Mouse (Mus musculus): Measurements from ENCODE around the gene Arid1a. TPM values are rescaled to one million over a fixed set of nuclear protein-coding genes. Genes with fewer than 3 reads are reported as not detected.

Arid1a gene
- polyA plus RNA-seq, 1 experiment from 2014 or later = 45.6 TPM

GRCm38 (mm10) chr4:133687126-133687525 lies 69.4 kb downstream of the Arid1a start:
- Histone ChIP-seq H3K36me3 (ENCODE audit: control insufficient read depth, insufficient read depth, low read length) (peaks cover 94% of the 10 kb centered on the region), H3K9ac (replicated peaks; ENCODE audit: low read depth, low read length) (no peak overlapping the region), H3K4me2 (ENCODE audit: low read depth, low read length) (no peak overlapping the region), H3K4me3 (ENCODE audit: low read depth, low read length) (no peak overlapping the region), H3K9me3 (ENCODE audit: control insufficient read depth, low read length) (no peaks in the 10 kb centered on the region), H3K27me3 (ENCODE audit: control insufficient read depth, insufficient read depth, low read length) (no peaks in the 10 kb centered on the region), H3K4me1 (ENCODE audit: control insufficient read depth, insufficient read depth, low read length) (peaks cover 19% of the 10 kb centered on the region), H3K27ac (ENCODE audit: low read depth, low read length) (no peak overlapping the region)
- 92% methylated on average over 5 of the region's 5 CpGs for WGBS
- ATAC-seq (ENCODE audit: low read depth) = no peak

GRCm38 (mm10) chr4:133686512-133686911 lies 70.1 kb downstream of the Arid1a start:
- 89% methylated on average over 11 of the region's 11 CpGs for WGBS
- Histone ChIP-seq H3K36me3 (ENCODE audit: control insufficient read depth, insufficient read depth, low read length) (peaks cover 89% of the 10 kb centered on the region), H3K27me3 (ENCODE audit: control insufficient read depth, insufficient read depth, low read length) (no peaks in the 10 kb centered on the region), H3K4me1 (ENCODE audit: control insufficient read depth, insufficient read depth, low read length) (peaks cover 19% of the 10 kb centered on the region), H3K27ac (ENCODE audit: low read depth, low read length) (no peak overlapping the region), H3K9me3 (ENCODE audit: control insufficient read depth, low read length) (no peaks in the 10 kb centered on the region), H3K4me2 (ENCODE audit: low read depth, low read length) (no peak overlapping the region), H3K4me3 (ENCODE audit: low read depth, low read length) (no peak overlapping the region), H3K9ac (replicated peaks; ENCODE audit: low read depth, low read length) (no peak overlapping the region)
- no peak for ATAC-seq (ENCODE audit: low read depth)

- H3K27me3 ChIP-seq (ENCODE audit: control insufficient read depth, insufficient read depth, low read length) = no peaks in the 10 kb centered on the region
- WGBS = 86% methylated on average over 14 of the region's 14 CpGs
- no peak for ATAC-seq (ENCODE audit: low read depth)
- H3K4me3 ChIP-seq (ENCODE audit: low read depth, low read length) = no peak overlapping the region
- H3K9ac ChIP-seq (replicated peaks; ENCODE audit: low read depth, low read length) = no peak overlapping the region
- H3K27ac ChIP-seq (ENCODE audit: low read depth, low read length) = no peak overlapping the region
- H3K4me2 ChIP-seq (ENCODE audit: low read depth, low read length) = no peak overlapping the region
- 0 out of 2 replicates have a peak, but pooled peaks cover 5% of the 10 kb centered on the region for H3K4me1 ChIP-seq (ENCODE audit: control insufficient read depth, insufficient read depth, low read length)
- no peaks in the 10 kb centered on the region for H3K9me3 ChIP-seq (ENCODE audit: control insufficient read depth, low read length)
- H3K36me3 ChIP-seq (ENCODE audit: control insufficient read depth, insufficient read depth, low read length) = peaks cover 47% of the 10 kb centered on the region
Measured at GRCm38 (mm10) chr4:133680206-133680786, 76.3 kb downstream of the Arid1a start.

GRCm38 (mm10) chr4:133679629-133680028 lies 76.9 kb downstream of the Arid1a start:
- H3K9ac ChIP-seq (replicated peaks; ENCODE audit: low read depth, low read length) = no peak overlapping the region
- WGBS = 91% methylated on average over 7 of the region's 7 CpGs
- no peaks in the 10 kb centered on the region for H3K27me3 ChIP-seq (ENCODE audit: control insufficient read depth, insufficient read depth, low read length)
- no peaks in the 10 kb centered on the region for H3K9me3 ChIP-seq (ENCODE audit: control insufficient read depth, low read length)
- H3K4me3 ChIP-seq (ENCODE audit: low read depth, low read length) = no peak overlapping the region
- peaks cover 41% of the 10 kb centered on the region for H3K36me3 ChIP-seq (ENCODE audit: control insufficient read depth, insufficient read depth, low read length)
- H3K4me1 ChIP-seq (ENCODE audit: control insufficient read depth, insufficient read depth, low read length) = 0 out of 2 replicates have a peak, but pooled peaks cover 5% of the 10 kb centered on the region
- H3K27ac ChIP-seq (ENCODE audit: low read depth, low read length) = no peak overlapping the region
- H3K4me2 ChIP-seq (ENCODE audit: low read depth, low read length) = no peak overlapping the region
- no peak for ATAC-seq (ENCODE audit: low read depth)

- H3K27ac ChIP-seq (ENCODE audit: low read depth, low read length) = no peak overlapping the region
Measured at GRCm38 (mm10) chr4:133677266-133677665, 79.3 kb downstream of the Arid1a start.

GRCm38 (mm10) chr4:133676189-133676588 lies 80.4 kb downstream of the Arid1a start:
- Histone ChIP-seq H3K4me1 (ENCODE audit: control insufficient read depth, insufficient read depth, low read length) (peaks cover 13% of the 10 kb centered on the region; the same call in 1 of the 2 replicates), H3K9ac (replicated peaks; ENCODE audit: low read depth, low read length) (no peak overlapping the region), H3K9me3 (ENCODE audit: control insufficient read depth, low read length) (no peaks in the 10 kb centered on the region), H3K27me3 (ENCODE audit: control insufficient read depth, insufficient read depth, low read length) (no peaks in the 10 kb centered on the region), H3K4me2 (ENCODE audit: low read depth, low read length) (no peak overlapping the region), H3K36me3 (ENCODE audit: control insufficient read depth, insufficient read depth, low read length) (peaks cover 16% of the 10 kb centered on the region; the same call in 1 of the 2 replicates), H3K27ac (ENCODE audit: low read depth, low read length) (peak overlapping the region; percentile 4; the same call in 1 of the 2 replicates), H3K4me3 (ENCODE audit: low read depth, low read length) (no peak overlapping the region)
- WGBS = 18% methylated on average over 3 of the region's 3 CpGs
- no peak for ATAC-seq (ENCODE audit: low read depth)

More at GRCm38 (mm10) chr4:133677266-133677665, 79.3 kb downstream of the Arid1a start:
- Histone ChIP-seq H3K4me3 (ENCODE audit: low read depth, low read length) (no peak overlapping the region), H3K9ac (replicated peaks; ENCODE audit: low read depth, low read length) (no peak overlapping the region), H3K27me3 (ENCODE audit: control insufficient read depth, insufficient read depth, low read length) (no peaks in the 10 kb centered on the region), H3K36me3 (ENCODE audit: control insufficient read depth, insufficient read depth, low read length) (peaks cover 23% of the 10 kb centered on the region; the same call in 1 of the 2 replicates), H3K4me2 (ENCODE audit: low read depth, low read length) (no peak overlapping the region), H3K4me1 (ENCODE audit: control insufficient read depth, insufficient read depth, low read length) (peaks cover 13% of the 10 kb centered on the region; the same call in 1 of the 2 replicates), H3K9me3 (ENCODE audit: control insufficient read depth, low read length) (no peaks in the 10 kb centered on the region)
- no peak for ATAC-seq (ENCODE audit: low read depth)
- WGBS = 84% methylated on average over 7 of the region's 7 CpGs

- Histone ChIP-seq H3K9ac (replicated peaks; ENCODE audit: low read depth, low read length) (no peak overlapping the region), H3K9me3 (ENCODE audit: control insufficient read depth, low read length) (no peaks in the 10 kb centered on the region), H3K4me2 (ENCODE audit: low read depth, low read length) (no peak overlapping the region), H3K4me3 (ENCODE audit: low read depth, low read length) (no peak overlapping the region), H3K4me1 (ENCODE audit: control insufficient read depth, insufficient read depth, low read length) (peaks cover 17% of the 10 kb centered on the region), H3K36me3 (ENCODE audit: control insufficient read depth, insufficient read depth, low read length) (peaks cover 11% of the 10 kb centered on the region; the same call in 1 of the 2 replicates), H3K27me3 (ENCODE audit: control insufficient read depth, insufficient read depth, low read length) (no peaks in the 10 kb centered on the region), H3K27ac (ENCODE audit: low read depth, low read length) (peak overlapping the region; percentile 60)
- ATAC-seq (ENCODE audit: low read depth) = peak; percentile 32
- WGBS = 2% methylated on average over 5 of the region's 5 CpGs
Measured at GRCm38 (mm10) chr4:133675594-133676016, 81.0 kb downstream of the Arid1a start.

GRCm38 (mm10) chr4:133674331-133674695 lies 82.3 kb downstream of the Arid1a start:
- peak overlapping the region; percentile 92; the same call in 1 of the 2 replicates for H3K27ac ChIP-seq (ENCODE audit: low read depth, low read length)
- H3K4me2 ChIP-seq (ENCODE audit: low read depth, low read length) = peak overlapping the region; percentile 64; the same call in 1 of the 2 replicates

GRCm38 (mm10) chr4:133673666-133674330 lies 82.8 kb downstream of the Arid1a start:
- Histone ChIP-seq H3K4me3 (ENCODE audit: low read depth, low read length) (no peak overlapping the region), H3K9me3 (ENCODE audit: control insufficient read depth, low read length) (no peaks in the 10 kb centered on the region), H3K4me1 (ENCODE audit: control insufficient read depth, insufficient read depth, low read length) (peaks cover 19% of the 10 kb centered on the region), H3K9ac (replicated peaks; ENCODE audit: low read depth, low read length) (no peak overlapping the region), H3K4me2 (ENCODE audit: low read depth, low read length) (peak overlapping the region; percentile 64), H3K27ac (ENCODE audit: low read depth, low read length) (peak overlapping the region; percentile 92), H3K27me3 (ENCODE audit: control insufficient read depth, insufficient read depth, low read length) (no peaks in the 10 kb centered on the region), H3K36me3 (ENCODE audit: control insufficient read depth, insufficient read depth, low read length) (no peaks in the 10 kb centered on the region)
- ATAC-seq (ENCODE audit: low read depth) = no peak
- WGBS = 36% methylated on average over 10 of the region's 10 CpGs

More at GRCm38 (mm10) chr4:133674331-133674695, 82.3 kb downstream of the Arid1a start:
- no peak overlapping the region for H3K9ac ChIP-seq (replicated peaks; ENCODE audit: low read depth, low read length)
- H3K9me3 ChIP-seq (ENCODE audit: control insufficient read depth, low read length) = no peaks in the 10 kb centered on the region
- 75% methylated on average over 8 of the region's 8 CpGs for WGBS
- no peak overlapping the region for H3K4me3 ChIP-seq (ENCODE audit: low read depth, low read length)
- ATAC-seq (ENCODE audit: low read depth) = no peak
- H3K27me3 ChIP-seq (ENCODE audit: control insufficient read depth, insufficient read depth, low read length) = no peaks in the 10 kb centered on the region
- no peaks in the 10 kb centered on the region for H3K36me3 ChIP-seq (ENCODE audit: control insufficient read depth, insufficient read depth, low read length)
- H3K4me1 ChIP-seq (ENCODE audit: control insufficient read depth, insufficient read depth, low read length) = peaks cover 19% of the 10 kb centered on the region
